7 mouse cellular contexts compared by ENCODE assay signal in genomic region chr12:109459481-109460401, GRCm38 (mm10). TPM values are rescaled to one million over a fixed set of nuclear protein-coding genes. Genes with fewer than 3 reads are reported as not detected.
DNase-seq lines count a peak whose midpoint lies in the region; ATAC-seq lines count a peak whose summit lies in the region.

No protein-coding gene starts in this region.

- H3K9me3 ChIP-seq in lung, embryonic 15.5 days: no peaks in the 10 kb centered on the region
- H3K9me3 ChIP-seq in midbrain, embryonic 11.5 days (ENCODE audit: control insufficient read depth, low read length): no peaks in the 10 kb centered on the region

- H3K4me2 ChIP-seq in lung, embryonic 15.5 days: peak overlapping the region; percentile 19
- H3K4me2 ChIP-seq in midbrain, embryonic 11.5 days: peak overlapping the region; percentile 30

- 49% methylated on average over 49 of the region's 49 CpGs for WGBS in lung, embryonic 15.5 days
- 24% methylated on average over 49 of the region's 49 CpGs for WGBS in midbrain, embryonic 11.5 days

- H3K36me3 ChIP-seq in lung, embryonic 15.5 days: 0 out of 2 replicates have a peak, but pooled peaks cover 7% of the 10 kb centered on the region
- H3K36me3 ChIP-seq in midbrain, embryonic 11.5 days (ENCODE audit: control insufficient read depth, insufficient read depth, low read length): no peaks in the 10 kb centered on the region

- no peak overlapping the region for H3K9ac ChIP-seq in lung, embryonic 15.5 days
- peak overlapping the region; percentile 9; the same call in 1 of the 2 replicates for H3K9ac ChIP-seq in midbrain, embryonic 11.5 days (ENCODE audit: low read length)

- H3K4me3 ChIP-seq in lung, embryonic 15.5 days: no peak overlapping the region
- H3K4me3 ChIP-seq in midbrain, embryonic 11.5 days (ENCODE audit: low read depth, low read length): peak overlapping the region; percentile 7; the same call in 1 of the 2 replicates

- 0 out of 2 replicates have a peak overlapping the region, but pooled peaks have one; percentile 41 for H3K27ac ChIP-seq in lung, embryonic 15.5 days
- no peak overlapping the region for H3K27ac ChIP-seq in midbrain, embryonic 11.5 days (ENCODE audit: low read depth, low read length)

- peaks cover 25% of the 10 kb centered on the region; the same call in 1 of the 2 replicates for H3K27me3 ChIP-seq in lung, embryonic 15.5 days
- peaks cover 58% of the 10 kb centered on the region for H3K27me3 ChIP-seq in midbrain, embryonic 11.5 days (ENCODE audit: control insufficient read depth, insufficient read depth, low read length)

- peaks cover 56% of the 10 kb centered on the region for H3K4me1 ChIP-seq in lung, embryonic 15.5 days
- peaks cover 40% of the 10 kb centered on the region for H3K4me1 ChIP-seq in midbrain, embryonic 11.5 days (ENCODE audit: control insufficient read depth, insufficient read depth, low read length)

- no peak for DNase-seq in lung, adult 18-20 months
- peak; percentile 91 for DNase-seq in midbrain, embryonic 11.5 days (ENCODE audit: low spot score, missing footprints)
- peak; percentile 42 to 55 for DNase-seq in thymus, postnatal 36 days
- DNase-seq in ovary, postnatal 36 days (ENCODE audit: low spot score): no peak

- ATAC-seq in lung, embryonic 15.5 days (ENCODE audit: borderline replicate concordance, extremely low read depth, low FRiP score, low TSS enrichment): peak; percentile 29; the same call in 1 of the 2 replicates
- ATAC-seq in hematopoietic stem cell, adult 5-6 weeks (replicated peaks in 1 of 2; ENCODE audit: insufficient read depth in 1 of 2, low FRiP score in 2 of 2, low TSS enrichment in 1 of 2, low read depth in 1 of 2, poor library complexity in 2 of 2, severe bottlenecking in 2 of 2): peak; percentile 37 to 60; a peak in 3 of 4 replicates
- ATAC-seq in midbrain, embryonic 11.5 days (ENCODE audit: low FRiP score): peak; percentile 22; the same call in 1 of the 2 replicates
- no peak for ATAC-seq in erythroblast, adult 5-6 weeks (replicated peaks; ENCODE audit: low FRiP score, poor library complexity, severe bottlenecking)

RNA-seq across cellular contexts. Expression of gene Dlk1, which starts 7.1 kb away (rescaled TPM):
- 525 and 559 TPM in 2 replicates for polyA plus RNA-seq in lung, embryonic 15.5 days (2015; fragmentation: Nextera tagmentation; extraction: Ambion mirVana)
- total RNA-seq in hematopoietic stem cell, adult 5-6 weeks (2017): not detected in 2 replicates
- polyA plus RNA-seq in midbrain, embryonic 11.5 days (2014; fragmentation: Nextera tagmentation; extraction: Ambion mirVana): 75.1 and 76.7 TPM in 2 replicates
- 2.5 TPM in 1 of 2 replicates, not detected in the other for total RNA-seq in erythroblast, adult 5-6 weeks (2015; ENCODE audit: low replicate concordance)
- not detected in 2 replicates for total RNA-seq in erythroblast, adult 5-6 weeks (2017; ENCODE audit: low replicate concordance)

Comparison
In these comparisons a context has a peak if more than half of its experiments do, and no peak if none do; other contexts are left out.
1. DNase-seq: peak in midbrain, embryonic 11.5 days (single experiment) and thymus, postnatal 36 days (2 of 2); none in lung, adult 18-20 months (0 of 2) and ovary, postnatal 36 days (single experiment).